Mouse (Mus musculus) forebrain, embryonic 16.5 days (tissue): ENCODE results near the gene Ctsg. TPM values are rescaled to one million over a fixed set of nuclear protein-coding genes. Genes with fewer than 3 reads are reported as not detected.

Experiments
- microRNA-seq: library from miRNA; unstranded; fragments of <30 nt; microRNA quantifications from one replicate; pipeline ENCODE4, GENCODE M21; 2017
- polyA plus RNA-seq: library from polyadenylated mRNA; unstranded; fragments of >200 nt; fragmentation: Nextera tagmentation; extraction: Ambion mirVana; gene quantifications from 2 replicates; pipeline ENCODE4 v1.2.1, GENCODE M21; 2015

Ctsg gene
- polyA plus RNA-seq, 1 experiment from 2014 or later, result not detected

Small RNAs within 50 kb of the gene (microRNA-seq; reads per million reads assigned to microRNA genes)
- gene Mir6949, result not detected

Other genes starting within 250 kb of the Ctsg start
- gene Nynrin, start 248.6 kb downstream of the Ctsg start, polyA plus RNA-seq, result 11.3 and 13.2 TPM in 2 replicates
- 0.14 and 0.21 TPM in 2 replicates for gene Cbln3, start 218.2 kb downstream of the Ctsg start, polyA plus RNA-seq
- gene Khnyn, start 217.6 kb downstream of the Ctsg start, polyA plus RNA-seq, result 10.3 and 11.1 TPM in 2 replicates
- 102 and 128 TPM in 2 replicates for gene Sdr39u1, start 202.3 kb downstream of the Ctsg start, polyA plus RNA-seq
- 0.27 and 0.61 TPM in 2 replicates for gene Cma1, start 157.9 kb downstream of the Ctsg start, polyA plus RNA-seq
- not detected in 2 replicates for gene Cma2, start 151.6 kb downstream of the Ctsg start, polyA plus RNA-seq
- gene Mcpt1, start 84.6 kb downstream of the Ctsg start, polyA plus RNA-seq, result not detected in 2 replicates
- not detected in 2 replicates for gene Mcpt9, start 72.1 kb downstream of the Ctsg start, polyA plus RNA-seq
- gene Mcpt2, start 60.5 kb downstream of the Ctsg start, polyA plus RNA-seq, result not detected in 2 replicates
- gene Mcpt4, start 40.3 kb downstream of the Ctsg start, polyA plus RNA-seq, result not detected in 2 replicates
- gene Mcpt8, start 17.3 kb downstream of the Ctsg start, polyA plus RNA-seq, result not detected in 2 replicates
- gene Gzme, start 18.1 kb upstream of the Ctsg start, polyA plus RNA-seq, result not detected in 2 replicates
- gene Gzmd, start 30.0 kb upstream of the Ctsg start, polyA plus RNA-seq, result not detected in 2 replicates
- not detected in 2 replicates for gene Gzmg, start 57.0 kb upstream of the Ctsg start, polyA plus RNA-seq
- not detected in 2 replicates for gene Gzmn, start 72.0 kb upstream of the Ctsg start, polyA plus RNA-seq
- not detected in 2 replicates for gene Gzmf, start 108.8 kb upstream of the Ctsg start, polyA plus RNA-seq
- not detected in 2 replicates for gene Gzmc, start 132.1 kb upstream of the Ctsg start, polyA plus RNA-seq
- gene Gzmb, start 159.7 kb upstream of the Ctsg start, polyA plus RNA-seq, result not detected in 2 replicates